8 mouse cellular contexts compared by ENCODE assay signal in genomic region chr12:113099470-113100237, GRCm38 (mm10). TPM values are rescaled to one million over a fixed set of nuclear protein-coding genes. Genes with fewer than 3 reads are reported as not detected.
DNase-seq lines count a peak whose midpoint lies in the region; ATAC-seq and TF ChIP-seq lines count a peak whose summit lies in the region.

No protein-coding gene starts in this region.

- ATAC-seq in stomach, postnatal 0 days (ENCODE audit: low FRiP score, low TSS enrichment): no peak

- peak overlapping the region; percentile 98 for H3K9ac ChIP-seq in liver, adult 2 months (ENCODE audit: low read depth, low read length)
- H3K9ac ChIP-seq in stomach, postnatal 0 days (ENCODE audit: low read length): peak overlapping the region; percentile 94

- peak overlapping the region; percentile 98 for H3K4me2 ChIP-seq in stomach, postnatal 0 days (replicated peaks; ENCODE audit: low read depth)

- 20% methylated on average over 6 of the region's 6 CpGs for WGBS in thymus, adult 2 months
- WGBS in liver, adult 2 months: 43% methylated on average over 6 of the region's 6 CpGs
- 26% methylated on average over 6 of the region's 6 CpGs for WGBS in stomach, postnatal 0 days

- H3K79me2 ChIP-seq in liver, adult 2 months (ENCODE audit: control insufficient read depth, insufficient read depth, low read length): peaks cover 31% of the 10 kb centered on the region; the same call in 1 of the 2 replicates

- no peaks in the 10 kb centered on the region for H3K27me3 ChIP-seq in thymus, adult 2 months (ENCODE audit: control insufficient read depth, insufficient read depth, low read length)
- H3K27me3 ChIP-seq in liver, adult 2 months (ENCODE audit: control insufficient read depth, insufficient read depth, low read length): no peaks in the 10 kb centered on the region
- no peaks in the 10 kb centered on the region for H3K27me3 ChIP-seq in stomach, postnatal 0 days (ENCODE audit: control insufficient read depth, insufficient read depth, low read length)

- peak overlapping the region; percentile 61 for H3K4me3 ChIP-seq in thymus, adult 2 months (ENCODE audit: control insufficient read depth, insufficient read depth, low read length)
- H3K4me3 ChIP-seq in liver, adult 2 months (ENCODE audit: insufficient read depth, low read depth, low read length): no peak overlapping the region
- peak overlapping the region; percentile 80; the same call in 1 of the 2 replicates for H3K4me3 ChIP-seq in stomach, postnatal 0 days (ENCODE audit: low read depth, low read length)

- TF ChIP-seq CTCF in thymus, adult 2 months (IDR thresholded peaks at IDR 0.05; ENCODE audit: borderline replicate concordance, control insufficient read depth, extremely low read depth, insufficient read depth, low read length, poor library complexity): no peak
- TF ChIP-seq CTCF in liver, adult 2 months (IDR thresholded peaks at IDR 0.05; ENCODE audit: low read depth, low read length): no peak
- TF ChIP-seq CTCF in stomach, postnatal 0 days (IDR thresholded peaks at IDR 0.05; ENCODE audit: low read depth): no peak

- no peaks in the 10 kb centered on the region for H3K36me3 ChIP-seq in thymus, adult 2 months (ENCODE audit: control insufficient read depth, insufficient read depth, low read length)
- H3K36me3 ChIP-seq in liver, adult 2 months (ENCODE audit: control insufficient read depth, insufficient read depth, low read length): no peaks in the 10 kb centered on the region
- no peaks in the 10 kb centered on the region for H3K36me3 ChIP-seq in stomach, postnatal 0 days (ENCODE audit: control insufficient read depth, insufficient read depth, low read length)

- no peaks in the 10 kb centered on the region for H3K9me3 ChIP-seq in stomach, postnatal 0 days (ENCODE audit: control insufficient read depth, low read length)

- DNase-seq in adrenal gland, postnatal 14 days: peak; percentile 26
- no peak for DNase-seq in adrenal gland, adult 8-10 months
- no peak for DNase-seq in thymus, adult 2 months
- no peak for DNase-seq in thymus, postnatal 25 days
- DNase-seq in liver, adult 2 months (ENCODE audit: extremely low read depth, low read depth, low spot score): no peak
- DNase-seq in stomach, postnatal 0 days (ENCODE audit: low spot score): no peak
- no peak for DNase-seq in layer of hippocampus, postnatal 25 days (ENCODE audit: extremely low spot score in 1 of 2, low spot score in 1 of 2)
- no peak for DNase-seq in cerebellum, adult 8-10 months

- no peak for TF ChIP-seq POLR2A in thymus, adult 2 months (IDR thresholded peaks at IDR 0.05; ENCODE audit: control insufficient read depth, extremely low read depth, insufficient read depth, low read length, poor library complexity)
- no peak for TF ChIP-seq POLR2A in liver, adult 2 months (IDR thresholded peaks at IDR 0.05; ENCODE audit: extremely low read depth, insufficient read depth, low read length)

- no peak for TF ChIP-seq EP300 in stomach, postnatal 0 days (optimal IDR thresholded peaks at IDR 0.05)

- peaks cover 53% of the 10 kb centered on the region for H3K4me1 ChIP-seq in thymus, adult 2 months (replicated peaks; ENCODE audit: control insufficient read depth, insufficient read depth, low read length)
- peaks cover 11% of the 10 kb centered on the region for H3K4me1 ChIP-seq in liver, adult 2 months (ENCODE audit: control insufficient read depth, insufficient read depth, low read length)
- H3K4me1 ChIP-seq in stomach, postnatal 0 days (replicated peaks; ENCODE audit: control insufficient read depth, insufficient read depth): no peaks in the 10 kb centered on the region; the same call in 1 of the 2 replicates

- H3K27ac ChIP-seq in thymus, adult 2 months (ENCODE audit: control insufficient read depth, insufficient read depth, low read length): no peak overlapping the region
- H3K27ac ChIP-seq in liver, adult 2 months (replicated peaks; ENCODE audit: insufficient read depth, low read depth, low read length): no peak overlapping the region
- no peak overlapping the region for H3K27ac ChIP-seq in stomach, postnatal 0 days (replicated peaks)

RNA-seq across cellular contexts. Expression of gene Mta1, which starts 1.6 kb away (rescaled TPM):
- 83.7 and 94.0 TPM in 2 replicates for total RNA-seq in adrenal gland, postnatal 14 days (2021)
- 10 to 100 TPM; 81.8 to 92.8 (median 86.8) TPM for total RNA-seq in adrenal gland, adult 8-10 months (2022)
- 163 and 208 TPM in 2 replicates for polyA plus RNA-seq in thymus, adult 2 months (2012; rRNA removed)
- 6.0 and 8.9 TPM in 2 replicates for total RNA-seq in liver, adult 2 months (2014; rRNA removed)
- 24.3 and 31.7 TPM in 2 replicates for polyA plus RNA-seq in liver, adult 2 months (2012; rRNA removed)
- polyA plus RNA-seq in stomach, postnatal 0 days (2015; fragmentation: Nextera tagmentation; extraction: Ambion mirVana): 4.9 and 5.3 TPM in 2 replicates
- 10 to 100 TPM; 73.9 to 84.4 TPM for total RNA-seq in layer of hippocampus, postnatal 25 days (2021)

RNA-seq across cellular contexts. Expression of gene Tex22, which starts 25.4 kb away (rescaled TPM):
- 0.37 and 0.49 TPM in 2 replicates for total RNA-seq in adrenal gland, postnatal 14 days (2021)
- total RNA-seq in adrenal gland, adult 8-10 months (2022): under 1 TPM in 3 of 4 experiments, not detected in 1; 0.38 to 0.65 (median 0.62) TPM
- polyA plus RNA-seq in thymus, adult 2 months (2012; rRNA removed): 0.31 and 0.66 TPM in 2 replicates
- total RNA-seq in liver, adult 2 months (2014; rRNA removed): 0.20 TPM in 1 of 2 replicates, not detected in the other
- polyA plus RNA-seq in liver, adult 2 months (2012; rRNA removed): 0.10 and 0.12 TPM in 2 replicates
- polyA plus RNA-seq in stomach, postnatal 0 days (2015; fragmentation: Nextera tagmentation; extraction: Ambion mirVana): not detected in 2 replicates
- 1 to 10 TPM in 1 of 2 experiments, under 1 TPM in 1; 0.64 to 1.2 TPM for total RNA-seq in layer of hippocampus, postnatal 25 days (2021)

RNA-seq across cellular contexts. Expression of gene Crip2, which starts 40.4 kb away (rescaled TPM):
- 152 and 174 TPM in 2 replicates for total RNA-seq in adrenal gland, postnatal 14 days (2021)
- 10 to 100 TPM; 46.7 to 65.5 (median 58.4) TPM for total RNA-seq in adrenal gland, adult 8-10 months (2022)
- 95.9 and 282 TPM in 2 replicates for polyA plus RNA-seq in thymus, adult 2 months (2012; rRNA removed)
- 24.3 and 37.3 TPM in 2 replicates for total RNA-seq in liver, adult 2 months (2014; rRNA removed)
- polyA plus RNA-seq in liver, adult 2 months (2012; rRNA removed): 217 and 245 TPM in 2 replicates
- 106 and 112 TPM in 2 replicates for polyA plus RNA-seq in stomach, postnatal 0 days (2015; fragmentation: Nextera tagmentation; extraction: Ambion mirVana)
- total RNA-seq in layer of hippocampus, postnatal 25 days (2021): 100 to 1,000 TPM; 110 to 113 TPM

RNA-seq across cellular contexts. Expression of gene Crip1, which starts 46.5 kb away (rescaled TPM):
- 79.4 and 132 TPM in 2 replicates for total RNA-seq in adrenal gland, postnatal 14 days (2021)
- 10 to 100 TPM; 55.3 to 90.7 (median 59.7) TPM for total RNA-seq in adrenal gland, adult 8-10 months (2022)
- polyA plus RNA-seq in thymus, adult 2 months (2012; rRNA removed): 904 and 1,218 TPM in 2 replicates
- total RNA-seq in liver, adult 2 months (2014; rRNA removed): 18.3 and 22.2 TPM in 2 replicates
- 17.5 and 25.0 TPM in 2 replicates for polyA plus RNA-seq in liver, adult 2 months (2012; rRNA removed)
- polyA plus RNA-seq in stomach, postnatal 0 days (2015; fragmentation: Nextera tagmentation; extraction: Ambion mirVana): 585 and 865 TPM in 2 replicates
- total RNA-seq in layer of hippocampus, postnatal 25 days (2021): 10 to 100 TPM in 1 of 2 experiments, 1 to 10 TPM in 1; 7.6 to 12.6 TPM

RNA-seq across cellular contexts. Expression of gene Tedc1, which starts 56.6 kb away (rescaled TPM):
- 3.1 and 3.7 TPM in 2 replicates for total RNA-seq in adrenal gland, postnatal 14 days (2021)
- total RNA-seq in adrenal gland, adult 8-10 months (2022): 1 to 10 TPM in 3 of 4 experiments, under 1 TPM in 1; 0.87 to 1.8 (median 1.5) TPM
- polyA plus RNA-seq in thymus, adult 2 months (2012; rRNA removed): 96.2 and 125 TPM in 2 replicates
- total RNA-seq in liver, adult 2 months (2014; rRNA removed): 0.09 and 0.34 TPM in 2 replicates
- polyA plus RNA-seq in liver, adult 2 months (2012; rRNA removed): 0.15 and 0.45 TPM in 2 replicates
- polyA plus RNA-seq in stomach, postnatal 0 days (2015; fragmentation: Nextera tagmentation; extraction: Ambion mirVana): 5.7 and 6.0 TPM in 2 replicates
- total RNA-seq in layer of hippocampus, postnatal 25 days (2021): 1 to 10 TPM; 1.1 to 1.2 TPM
